Mouse (Mus musculus): ENCODE results near the gene Slc44a1. TPM values are rescaled to one million over a fixed set of nuclear protein-coding genes. Genes with fewer than 3 reads are reported as not detected.

Slc44a1 gene
- total RNA-seq, 2 experiments from 2014 or later: 16.2 to 18.6 TPM

GRCm38 (mm10) chr4:53614576-53615225 is 174.5 kb downstream of the Slc44a1 start:
- no peak for DNase-seq

GRCm38 (mm10) chr4:53617968-53618367 is 177.8 kb downstream of the Slc44a1 start:
- no peak for DNase-seq

DNA sequence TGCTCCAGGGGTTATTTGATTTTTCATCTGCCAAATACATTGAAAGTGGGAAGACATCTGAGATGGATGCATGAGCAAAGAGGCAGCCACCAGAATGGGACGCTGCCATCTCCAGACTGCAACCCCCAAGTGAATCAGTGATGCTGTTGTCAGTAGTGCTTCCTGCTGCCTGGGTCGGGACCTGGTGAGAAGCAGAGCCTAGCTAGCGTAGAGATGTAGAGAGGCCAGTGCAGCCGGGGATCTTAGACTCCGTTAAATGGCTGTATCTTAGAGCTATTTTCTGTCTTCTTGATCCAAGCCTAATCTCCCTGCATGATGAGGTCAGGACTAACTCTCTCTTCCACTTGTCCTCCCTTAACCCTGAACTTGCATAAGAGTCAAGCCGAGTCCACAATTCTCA is 179.9 kb downstream of the Slc44a1 start:
- DNase-seq: no peak

- DNase-seq: no peak
Observed at GRCm38 (mm10) chr4:53621084-53621483, 180.9 kb downstream of the Slc44a1 start.

- DNase-seq: no peak
Observed at GRCm38 (mm10) chr4:53621490-53621889, 181.3 kb downstream of the Slc44a1 start.

DNA sequence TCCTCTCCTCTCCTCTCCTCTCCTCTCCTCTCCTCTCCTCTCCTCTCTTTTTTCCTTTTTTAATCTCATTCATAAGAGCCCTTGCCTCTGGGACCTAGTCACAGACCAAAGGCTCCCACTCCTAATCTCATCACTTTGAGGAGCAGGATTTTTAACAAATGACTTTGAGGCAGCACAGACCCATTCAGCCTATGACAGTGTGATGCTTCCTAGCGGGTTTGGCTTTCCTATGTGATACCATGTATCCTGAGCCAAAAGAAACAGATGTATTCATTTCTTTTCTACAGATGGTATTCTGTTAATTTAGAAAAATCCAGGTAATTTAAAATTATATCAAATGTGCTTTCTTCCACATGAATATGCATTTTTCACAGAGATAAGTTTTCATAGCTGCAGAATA is 183.5 kb downstream of the Slc44a1 start:
- DNase-seq: no peak

DNA sequence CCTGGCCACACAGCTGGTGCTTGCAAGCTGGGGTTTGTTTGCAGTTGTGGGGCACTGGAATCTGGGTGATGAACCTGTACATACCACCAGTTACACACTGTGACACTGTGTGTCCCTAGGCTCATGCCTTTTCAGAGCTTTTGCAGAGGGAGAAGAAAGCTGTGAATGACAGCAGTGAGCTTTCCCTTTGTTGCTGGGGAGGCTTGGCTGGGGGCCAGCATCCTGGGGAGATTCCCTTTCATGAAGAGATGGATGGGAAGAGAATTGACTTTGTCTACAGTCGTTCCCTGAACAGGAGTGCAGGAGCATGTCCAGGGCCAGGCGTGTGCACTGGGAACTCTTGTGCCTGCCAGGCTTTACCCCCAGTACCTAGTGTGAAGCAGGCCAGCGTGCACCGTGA is 184.6 kb downstream of the Slc44a1 start:
- no peak for DNase-seq

- no peak for DNase-seq
Observed at GRCm38 (mm10) chr4:53625263-53625662, 185.1 kb downstream of the Slc44a1 start.

DNA sequence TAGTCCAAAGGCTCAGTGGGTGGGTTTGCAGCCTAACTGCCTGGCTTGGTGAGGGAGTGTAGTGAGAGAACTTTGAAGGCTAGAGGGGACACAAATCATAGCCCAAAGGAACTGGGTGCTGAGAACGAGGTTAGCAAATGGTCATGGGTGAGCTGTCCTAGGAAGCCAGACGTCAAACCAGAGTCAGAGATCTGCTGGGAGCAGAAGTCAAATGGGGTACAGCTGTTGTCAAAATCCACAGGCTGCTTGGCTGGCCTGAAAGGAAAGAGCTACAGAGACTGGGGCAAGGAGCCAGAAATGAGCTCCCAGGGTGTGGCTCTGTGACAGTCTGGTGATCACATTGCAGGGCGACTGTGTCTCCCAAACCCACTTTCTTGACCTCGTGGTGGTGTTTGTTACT is 188.7 kb downstream of the Slc44a1 start:
- DNase-seq: peak; percentile 67

GRCm38 (mm10) chr4:53630963-53631315 is 190.7 kb downstream of the Slc44a1 start:
- DNase-seq: no peak

GRCm38 (mm10) chr4:53631316-53632010 is 191.2 kb downstream of the Slc44a1 start, which contains the start of gene Fsd1l:
Gene Fsd1l (plus strand): TSS chr4:53631471.
- DNase-seq: peak; percentile 76

- DNase-seq: no peak
Observed at GRCm38 (mm10) chr4:53632011-53632349, 191.8 kb downstream of the Slc44a1 start.

GRCm38 (mm10) chr4:53635336-53635735 is 195.1 kb downstream of the Slc44a1 start:
- no peak for DNase-seq

- no peak for DNase-seq
Observed at GRCm38 (mm10) chr4:53637269-53637909, 197.2 kb downstream of the Slc44a1 start.

DNA sequence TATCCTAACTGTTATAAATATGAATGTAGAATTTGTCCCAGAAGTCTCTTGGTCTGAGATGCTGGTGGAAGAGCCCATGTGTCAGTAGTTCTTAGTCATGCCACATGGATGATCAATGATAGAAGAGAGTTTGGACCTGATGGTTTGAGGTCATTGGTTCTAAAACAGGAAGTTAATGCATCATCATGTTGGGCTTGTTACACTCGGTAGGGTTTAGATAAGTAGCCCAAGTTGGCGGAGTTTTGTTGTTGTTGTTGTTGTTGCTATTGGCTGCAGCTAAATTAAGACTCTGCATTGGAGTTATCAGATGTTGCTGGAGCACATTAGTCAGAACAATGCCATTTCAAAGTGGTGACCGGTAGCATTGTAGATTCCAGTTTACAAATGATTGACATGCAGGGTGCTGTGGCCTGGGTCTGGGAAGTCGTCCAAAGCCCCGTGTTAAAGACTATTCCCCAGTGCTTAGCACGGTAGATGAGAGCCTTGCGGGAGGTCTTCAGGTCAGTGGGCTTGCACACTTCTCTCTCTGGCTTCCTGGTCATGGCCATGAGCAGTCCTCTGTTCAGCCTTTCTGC is 198.4 kb downstream of the Slc44a1 start:
- DNase-seq: no peak

DNA sequence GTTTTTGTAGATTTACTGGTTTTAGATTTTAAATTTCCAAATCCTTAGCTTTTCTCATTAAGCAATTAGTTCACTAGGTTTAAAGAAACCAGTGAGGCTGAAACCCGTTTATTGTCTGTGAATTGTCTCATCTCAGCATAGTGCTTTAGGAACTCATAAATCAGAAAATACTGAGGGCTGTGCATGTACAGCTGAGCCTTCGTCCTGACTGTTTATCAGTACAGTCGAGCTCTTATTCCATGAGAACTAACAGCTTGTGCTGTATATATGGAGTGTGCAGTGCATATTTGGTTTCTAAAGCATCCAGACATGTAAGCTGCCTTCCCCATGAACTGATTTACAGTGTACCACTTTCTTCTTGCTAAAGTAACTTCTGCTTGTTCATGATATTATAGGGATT is 217.8 kb downstream of the Slc44a1 start:
- no peak for DNase-seq

DNA sequence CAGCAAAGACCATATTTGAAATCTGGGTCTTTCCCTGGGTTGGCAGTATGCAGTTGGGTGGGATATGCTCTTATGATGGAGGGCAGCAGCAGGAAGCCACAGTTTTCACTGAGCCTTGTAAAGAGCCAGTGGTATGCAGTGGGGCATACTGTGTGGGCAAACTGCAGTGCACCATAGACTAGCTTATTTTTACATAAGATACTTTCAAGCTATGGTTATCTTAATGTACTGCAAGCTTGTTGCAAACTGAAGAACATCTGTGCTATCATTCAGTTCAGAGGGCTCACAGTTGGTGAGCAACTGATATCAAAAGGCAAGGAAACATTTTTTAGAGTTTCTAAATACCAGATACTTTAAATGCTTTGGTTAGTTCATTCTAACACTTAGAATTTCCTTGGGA is 220.5 kb downstream of the Slc44a1 start:
- no peak for DNase-seq

Other genes with a start within 250 kb of the Slc44a1 start
- gene Fsd1l, start 191.1 kb downstream of the Slc44a1 start, total RNA-seq (2021): 10 to 100 TPM; 14.0 to 16.4 TPM

Measured in gastrocnemius, postnatal 25 days (tissue).